12 mouse cellular contexts compared by ENCODE assay signal in the genomic region with DNA sequence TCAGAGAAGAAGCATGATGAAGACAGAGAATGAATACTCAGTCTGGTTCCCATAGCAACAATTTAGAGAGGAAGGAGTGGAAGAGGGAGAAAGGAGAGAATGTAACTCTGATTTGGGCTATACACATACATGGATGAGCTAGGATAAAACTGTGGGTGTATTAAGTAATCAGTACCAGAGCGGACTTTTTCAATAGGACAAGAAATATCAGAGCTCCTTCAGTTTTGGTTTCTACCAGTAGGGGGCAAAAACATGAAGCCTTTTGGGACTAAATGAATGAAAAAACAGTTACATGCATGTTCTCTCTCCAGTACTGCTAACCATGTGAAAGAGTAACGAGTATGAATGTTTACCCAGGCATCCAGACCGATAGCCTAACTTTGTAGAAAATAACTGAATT.
A peak's percentile ranks its signal among the peaks of the same experiment; 100 is the strongest.
DNase-seq lines count a peak whose midpoint lies in the region; ATAC-seq and TF ChIP-seq lines count a peak whose summit lies in the region.
"Had no signal": no experiment of that assay in that cellular context is flagged by ENCODE, and none has a peak within 500 bp of the region (broad histone marks: within the 10 kb centered on the region; RNA-seq: fewer than 3 reads in every experiment).

No protein-coding gene starts in this region.

- no peak overlapping the region for H3K27ac ChIP-seq in forebrain, postnatal 0 days (ENCODE audit: low read depth, low read length)
- H3K27ac ChIP-seq: heart, embryonic 10.5 days; lung, embryonic 15.5 days had no signal

- TF ChIP-seq CTCF in E14TG2a.4 (conservative IDR thresholded peaks at IDR 0.05; ENCODE audit: low read length) = peak; percentile 54
- TF ChIP-seq CTCF in forebrain, postnatal 0 days (IDR thresholded peaks at IDR 0.05; ENCODE audit: low read depth) = peak; percentile 50

- peak; percentile 32 to 70 for DNase-seq in cerebellum, postnatal 10 days
- DNase-seq in cerebellum, adult 11 months = no peak
- DNase-seq in layer of hippocampus, adult 9-10 months (ENCODE audit: low spot score) = peak; percentile 26
- no peak for DNase-seq in layer of hippocampus, postnatal 25 days (ENCODE audit: extremely low spot score in 1 of 2, low spot score in 1 of 2)
- DNase-seq in forebrain, postnatal 0 days = peak; percentile 24
- DNase-seq in kidney, adult 9 months = no peak
- no peak for DNase-seq in lung, postnatal 14 days
- DNase-seq: right cerebral cortex, postnatal 25 days had no signal

- H3K4me2 ChIP-seq in forebrain, postnatal 0 days (ENCODE audit: low read depth) = no peak overlapping the region
- H3K4me2 ChIP-seq: lung, embryonic 15.5 days had no signal

- H3K4me3 ChIP-seq in E14TG2a.4 (replicated peaks; ENCODE audit: low read length) = no peak overlapping the region
- no peak overlapping the region for H3K4me3 ChIP-seq in forebrain, postnatal 0 days (ENCODE audit: low read depth, low read length)
- H3K4me3 ChIP-seq: heart, embryonic 10.5 days; lung, embryonic 15.5 days had no signal

- no peaks in the 10 kb centered on the region for H3K9me3 ChIP-seq in E14TG2a.4 (ENCODE audit: low read length)
- no peaks in the 10 kb centered on the region for H3K9me3 ChIP-seq in forebrain, postnatal 0 days (ENCODE audit: low read length)
- H3K9me3 ChIP-seq: heart, embryonic 10.5 days; lung, embryonic 15.5 days had no signal

- no peak overlapping the region for H3K9ac ChIP-seq in forebrain, postnatal 0 days
- H3K9ac ChIP-seq: lung, embryonic 15.5 days had no signal

- H3K27me3 ChIP-seq in E14TG2a.4 (ENCODE audit: insufficient read depth, low read length) = no peaks in the 10 kb centered on the region
- no peaks in the 10 kb centered on the region for H3K27me3 ChIP-seq in forebrain, postnatal 0 days (ENCODE audit: insufficient read depth, low read length)
- H3K27me3 ChIP-seq: lung, embryonic 15.5 days had no signal

- ATAC-seq in forebrain, postnatal 0 days = peak; percentile 42
- ATAC-seq: intestine, embryonic 16.5 days had no signal

- WGBS in forebrain, postnatal 0 days = 56% methylated on average over 3 of the region's 3 CpGs

- H3K4me1 ChIP-seq in E14TG2a.4 (replicated peaks; ENCODE audit: low read depth, low read length) = no peaks in the 10 kb centered on the region
- no peaks in the 10 kb centered on the region for H3K4me1 ChIP-seq in forebrain, postnatal 0 days (ENCODE audit: insufficient read depth)
- H3K4me1 ChIP-seq: heart, embryonic 10.5 days; lung, embryonic 15.5 days had no signal

- H3K36me3 ChIP-seq in E14TG2a.4 (ENCODE audit: insufficient read depth, low read length) = no peaks in the 10 kb centered on the region
- H3K36me3 ChIP-seq in forebrain, postnatal 0 days (ENCODE audit: insufficient read depth) = no peaks in the 10 kb centered on the region
- H3K36me3 ChIP-seq: heart, embryonic 10.5 days; lung, embryonic 15.5 days had no signal

Comparison
In these comparisons a context has a peak if more than half of its experiments do, and no peak if none do; other contexts are left out.
1. DNase-seq: peak in cerebellum, postnatal 10 days (2 of 2), layer of hippocampus, adult 9-10 months (single experiment) and forebrain, postnatal 0 days (single experiment); none in cerebellum, adult 11 months (single experiment), layer of hippocampus, postnatal 25 days (0 of 2), kidney, adult 9 months (single experiment) and lung, postnatal 14 days (single experiment).